Mouse (Mus musculus) E14TG2a.4 (cell line): ENCODE results near the gene Tdgf1.

ENCODE experiments used
- CTCF ChIP-seq: conservative IDR thresholded peaks from 2 replicates; pipeline ENCODE4 v1.5.1; 2014; ENCODE audit warnings: low read length
- NANOG ChIP-seq: IDR thresholded peaks from 2 replicates; pipeline ENCODE4 v1.6.1; 2014; ENCODE audit warnings: borderline replicate concordance, low read length, mixed read lengths
- POU5F1 ChIP-seq: IDR thresholded peaks from 2 replicates; pipeline ENCODE4 v1.6.1; 2014; ENCODE audit warnings: low read length, borderline replicate concordance

DNA sequence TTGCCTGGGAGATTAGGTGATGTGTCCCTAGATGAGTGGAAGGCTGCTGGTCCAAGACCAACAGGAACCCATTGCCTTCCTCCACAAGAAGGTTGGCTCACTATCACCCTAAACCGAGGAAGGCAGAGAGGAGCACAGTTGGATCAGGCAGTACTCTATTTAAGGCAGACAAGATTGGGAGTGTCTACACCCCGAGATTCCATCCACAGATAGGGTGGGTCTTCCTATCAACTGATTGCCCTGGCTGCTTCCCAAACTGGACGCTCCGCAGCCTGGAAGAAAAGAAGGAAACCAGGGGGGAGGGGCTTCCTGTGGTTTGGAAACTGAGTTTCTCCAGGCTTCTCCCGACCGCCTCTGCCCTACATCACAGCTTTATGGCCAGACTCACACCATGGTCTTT, 44.2 kb upstream of the Tdgf1 start, which contains the start of gene Rtp3:
- TF ChIP-seq NANOG (no peak), CTCF (no peak), POU5F1 (no peak)
